Mouse (Mus musculus) E14TG2a.4 (cell line): ENCODE results near the gene Dnttip1.
"Not testable (repeated sequence)": the region's sequence is repeated elsewhere in the genome, so short reads cannot be mapped to it uniquely, and the experiment has no call there.

ENCODE experiments used
- H3K27me3 ChIP-seq: 2 replicates; pipeline ENCODE4 v1.6.1; 2014; ENCODE audit warnings: low read length, control low read depth; ENCODE audit not compliant: insufficient read depth
- H3K36me3 ChIP-seq: 2 replicates; pipeline ENCODE4 v1.6.1; 2014; ENCODE audit warnings: low read length, control low read depth; ENCODE audit not compliant: insufficient read depth
- H3K4me1 ChIP-seq: replicated peaks from 2 replicates; pipeline ENCODE4 v1.6.1; 2014; ENCODE audit warnings: low read depth, low read length, control low read depth
- H3K4me3 ChIP-seq: replicated peaks from 2 replicates; pipeline ENCODE4 v1.5.1; 2014; ENCODE audit warnings: mild to moderate bottlenecking, low read length
- H3K9me3 ChIP-seq: 2 replicates; pipeline ENCODE4 v1.6.1; 2014; ENCODE audit warnings: low read length, control low read depth
- CTCF ChIP-seq: conservative IDR thresholded peaks from 2 replicates; pipeline ENCODE4 v1.5.1; 2014; ENCODE audit warnings: low read length
- NANOG ChIP-seq: IDR thresholded peaks from 2 replicates; pipeline ENCODE4 v1.6.1; 2014; ENCODE audit warnings: borderline replicate concordance, low read length, mixed read lengths
- POU5F1 ChIP-seq: IDR thresholded peaks from 2 replicates; pipeline ENCODE4 v1.6.1; 2014; ENCODE audit warnings: low read length, borderline replicate concordance

The Dnttip1 gene

DNA sequence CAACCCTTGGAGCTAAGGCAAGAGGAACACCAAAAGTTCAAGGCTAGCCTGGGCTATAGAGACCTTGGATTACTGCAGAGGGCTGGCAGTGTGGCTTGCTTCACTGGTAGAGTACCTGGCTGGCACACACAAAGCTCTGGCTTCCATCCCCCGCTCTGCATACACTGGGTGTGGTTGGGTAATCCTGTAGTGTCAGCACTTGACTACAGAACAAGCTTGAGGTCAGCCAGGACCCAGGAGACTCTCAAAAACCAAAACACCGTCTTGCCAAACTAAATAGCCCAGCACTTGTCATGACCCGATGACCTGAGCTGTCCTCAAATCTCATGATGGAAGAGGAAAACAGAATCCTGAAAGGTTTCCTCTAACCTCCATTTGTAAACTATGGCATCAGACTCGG, 44.7 kb downstream of the Dnttip1 start:
- Histone ChIP-seq H3K9me3 (no peaks in the 10 kb centered on the region), H3K4me3 (no peak overlapping the region), H3K27me3 (peaks cover 9% of the 10 kb centered on the region), H3K36me3 (peaks cover 61% of the 10 kb centered on the region), H3K4me1 (peaks cover 92% of the 10 kb centered on the region)
- TF ChIP-seq CTCF (no peak), NANOG (no peak), POU5F1 (no peak)

DNA sequence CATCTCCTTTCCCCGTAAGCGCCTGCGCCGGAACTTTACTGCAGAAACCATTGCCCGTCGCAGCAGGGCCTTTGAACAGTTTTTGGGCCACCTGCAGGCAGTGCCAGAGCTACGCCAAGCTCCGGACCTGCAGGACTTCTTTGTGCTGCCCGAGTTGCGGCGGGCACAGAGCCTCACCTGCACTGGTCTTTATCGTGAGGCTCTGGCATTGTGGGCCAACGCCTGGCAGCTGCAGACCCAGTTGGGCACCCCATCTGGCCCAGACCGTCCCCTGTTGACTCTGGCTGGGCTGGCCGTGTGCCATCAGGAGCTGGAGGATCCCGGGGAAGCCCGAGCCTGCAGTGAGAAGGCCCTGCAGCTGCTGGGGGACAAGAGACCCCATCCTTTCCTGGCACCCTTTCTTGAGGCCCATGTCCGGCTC, 46.1 kb downstream of the Dnttip1 start:
- TF ChIP-seq CTCF (no peak), NANOG (no peak), POU5F1 (no peak)
- Histone ChIP-seq H3K27me3 (peaks cover 3% of the 10 kb centered on the region; the same call in 1 of the 2 replicates), H3K4me1 (peaks cover 91% of the 10 kb centered on the region), H3K4me3 (peak overlapping the region; percentile 53), H3K36me3 (peaks cover 75% of the 10 kb centered on the region), H3K9me3 (no peaks in the 10 kb centered on the region)

GRCm38 (mm10) chr2:164792400-164793190, 46.8 kb downstream of the Dnttip1 start:
- Histone ChIP-seq H3K27me3 (no peaks in the 10 kb centered on the region), H3K9me3 (no peaks in the 10 kb centered on the region), H3K36me3 (peaks cover 82% of the 10 kb centered on the region), H3K4me1 (peaks cover 85% of the 10 kb centered on the region), H3K4me3 (peak overlapping the region; percentile 53)
- no peak for TF ChIP-seq CTCF
- no peak for TF ChIP-seq NANOG
- TF ChIP-seq POU5F1 = no peak

DNA sequence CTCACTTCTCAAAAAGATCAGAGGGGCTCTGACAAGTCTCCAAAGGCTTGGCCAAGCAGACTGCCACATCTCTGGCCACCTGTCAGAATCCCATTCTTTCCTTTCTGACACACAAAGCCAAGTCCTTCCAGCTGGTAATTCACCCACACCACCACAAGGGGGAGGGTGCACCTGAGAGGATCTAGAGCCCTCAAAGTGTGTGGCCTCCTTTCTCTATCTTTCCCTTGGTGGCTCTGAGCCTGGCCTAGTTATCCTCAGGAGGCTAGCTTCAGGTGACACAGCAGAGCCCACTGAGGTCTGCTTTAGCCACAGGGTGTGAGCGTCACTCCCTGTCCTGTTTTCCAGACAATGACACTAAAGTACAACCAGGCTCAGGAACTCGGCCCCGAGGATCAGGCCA, 47.5 kb downstream of the Dnttip1 start:
- no peaks in the 10 kb centered on the region for H3K27me3 ChIP-seq
- H3K4me1 ChIP-seq = peaks cover 80% of the 10 kb centered on the region
- H3K4me3 ChIP-seq = no peak overlapping the region; the same call in 1 of the 2 replicates
- no peak for TF ChIP-seq NANOG
- peak; percentile 96 for TF ChIP-seq CTCF
- H3K36me3 ChIP-seq = peaks cover 88% of the 10 kb centered on the region
- H3K9me3 ChIP-seq = no peaks in the 10 kb centered on the region

GRCm38 (mm10) chr2:164793772-164794171, 48.0 kb downstream of the Dnttip1 start:
- H3K4me3 ChIP-seq = no peak overlapping the region
- no peaks in the 10 kb centered on the region for H3K27me3 ChIP-seq
- TF ChIP-seq POU5F1 (no peak), NANOG (no peak), CTCF (no peak)
- peaks cover 75% of the 10 kb centered on the region for H3K4me1 ChIP-seq
- peaks cover 89% of the 10 kb centered on the region for H3K36me3 ChIP-seq
- no peaks in the 10 kb centered on the region for H3K9me3 ChIP-seq

- TF ChIP-seq CTCF = peak; percentile 93
- TF ChIP-seq POU5F1 = no peak
Observed at GRCm38 (mm10) chr2:164794293-164794692, 48.5 kb downstream of the Dnttip1 start.

DNA sequence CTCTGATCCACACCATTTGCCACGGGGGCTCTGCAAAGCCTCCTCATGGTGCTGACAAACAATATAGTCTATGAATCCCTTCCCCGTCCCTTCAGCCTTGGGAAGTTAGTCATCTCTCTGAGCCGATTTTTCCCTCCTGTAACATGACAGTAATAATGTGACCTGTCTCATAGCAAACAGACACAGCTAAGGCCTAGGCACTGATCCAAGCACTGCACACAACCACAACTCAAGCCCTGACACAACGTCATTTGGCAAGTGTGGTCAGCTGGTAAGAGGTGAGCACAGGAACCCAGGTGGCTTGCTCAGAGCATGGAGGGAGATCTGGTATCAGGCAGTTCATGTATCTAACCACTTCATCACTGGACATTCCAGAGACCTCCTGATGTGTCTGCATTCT, 50.1 kb downstream of the Dnttip1 start:
- Histone ChIP-seq H3K36me3 (peaks cover 97% of the 10 kb centered on the region), H3K4me3 (no peak overlapping the region), H3K9me3 (no peaks in the 10 kb centered on the region), H3K27me3 (no peaks in the 10 kb centered on the region), H3K4me1 (peaks cover 72% of the 10 kb centered on the region)
- no peak for TF ChIP-seq POU5F1
- TF ChIP-seq NANOG = no peak
- no peak for TF ChIP-seq CTCF

More at GRCm38 (mm10) chr2:164794293-164794692, 48.5 kb downstream of the Dnttip1 start:
- Histone ChIP-seq H3K27me3 (no peaks in the 10 kb centered on the region), H3K9me3 (no peaks in the 10 kb centered on the region), H3K4me1 (peaks cover 72% of the 10 kb centered on the region), H3K36me3 (peaks cover 90% of the 10 kb centered on the region), H3K4me3 (no peak overlapping the region)

DNA sequence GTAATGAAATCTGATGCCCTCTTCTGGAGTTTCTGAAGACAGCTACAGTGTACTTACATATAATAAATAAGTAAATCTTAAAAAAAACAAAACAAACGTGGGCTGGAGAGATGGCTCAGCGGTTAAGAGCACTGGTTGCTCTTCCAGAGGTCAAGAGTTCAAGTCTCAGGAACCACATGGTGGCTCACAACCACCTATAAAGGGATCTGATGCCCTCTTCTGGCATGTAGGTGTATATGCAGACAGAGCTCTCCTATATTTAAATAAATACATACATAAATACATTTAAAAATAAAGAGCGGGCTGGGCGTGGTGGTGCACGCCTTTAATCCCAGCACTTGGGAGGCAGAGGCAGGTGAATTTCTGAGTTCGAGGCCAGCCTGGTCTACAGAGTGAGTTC, 52.8 kb downstream of the Dnttip1 start:
- not testable (repeated sequence) for H3K9me3 ChIP-seq, H3K27me3 ChIP-seq, H3K4me3 ChIP-seq
- peak; percentile 38 for TF ChIP-seq CTCF
- H3K4me1 ChIP-seq = peaks cover 60% of the 10 kb centered on the region
- H3K36me3 ChIP-seq = peaks cover 94% of the 10 kb centered on the region

DNA sequence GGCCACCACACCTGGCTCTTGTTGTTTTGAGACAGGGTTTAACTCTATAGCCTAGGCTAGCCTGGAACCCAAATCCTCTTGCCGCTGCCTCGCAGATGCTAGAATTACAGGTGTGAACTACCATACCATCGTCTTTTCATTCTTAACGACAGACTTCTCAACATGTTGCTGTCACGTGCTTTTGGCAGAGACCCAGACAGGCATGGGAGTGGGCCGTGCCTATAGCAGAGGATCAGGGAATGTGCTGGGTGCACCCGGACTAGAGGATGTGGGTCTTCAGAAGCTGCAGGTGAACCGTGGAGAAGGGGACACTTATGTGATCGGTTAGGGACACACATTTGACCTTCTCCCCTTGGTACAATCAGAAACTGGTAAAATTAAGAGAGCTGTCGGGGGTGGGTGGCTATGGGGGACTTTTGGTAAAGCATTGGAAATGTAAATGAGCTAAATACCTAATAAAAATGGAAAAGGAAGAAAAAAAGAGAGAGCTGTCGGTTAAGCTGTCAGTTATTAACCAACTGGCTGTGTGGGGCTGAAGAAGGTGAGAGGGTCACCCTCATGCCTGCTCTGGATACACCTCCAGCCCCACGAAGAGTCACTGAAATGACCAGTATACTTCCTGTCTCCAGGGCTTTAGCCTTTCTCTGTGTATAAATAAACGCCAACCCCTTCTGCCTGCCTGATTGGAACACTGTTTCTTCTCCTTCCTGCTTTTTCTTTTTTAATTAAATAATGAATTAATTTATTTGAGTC, 54.6 kb downstream of the Dnttip1 start:
- Histone ChIP-seq H3K4me1 (peaks cover 48% of the 10 kb centered on the region), H3K27me3 (no peaks in the 10 kb centered on the region), H3K4me3 (no peak overlapping the region), H3K9me3 (no peaks in the 10 kb centered on the region), H3K36me3 (peaks cover 77% of the 10 kb centered on the region)
- TF ChIP-seq NANOG = no peak
- TF ChIP-seq POU5F1 = no peak
- TF ChIP-seq CTCF = no peak
